Mouse (Mus musculus): ENCODE results near the gene Stkld1.

- TF ChIP-seq CTCF (IDR thresholded peaks at IDR 0.05): no peak
- no peak for TF ChIP-seq EP300 (IDR thresholded peaks at IDR 0.05)
Observed at GRCm38 (mm10) chr2:26914148-26914941, 19.5 kb upstream of the Stkld1 start.

All from lung, postnatal 0 days (tissue).